Mouse (Mus musculus): ENCODE measurements around the gene Nkapl. TPM values are rescaled to one million over a fixed set of nuclear protein-coding genes. Genes with fewer than 3 reads are reported as not detected.
"Not testable (repeated sequence)": the region's sequence is repeated elsewhere in the genome, so short reads cannot be mapped to it uniquely, and the experiment has no call there.

Nkapl gene
- 0.82 and 1.3 TPM in 2 replicates for polyA plus RNA-seq (2015; fragmentation: Nextera tagmentation; extraction: Ambion mirVana)

GRCm38 (mm10) chr13:21468061-21469019, at the start of gene Nkapl:
TSS of gene Nkapl (minus strand) at chr13:21468509.
- DNase-seq (ENCODE audit: low spot score): peak; percentile 72

DNA sequence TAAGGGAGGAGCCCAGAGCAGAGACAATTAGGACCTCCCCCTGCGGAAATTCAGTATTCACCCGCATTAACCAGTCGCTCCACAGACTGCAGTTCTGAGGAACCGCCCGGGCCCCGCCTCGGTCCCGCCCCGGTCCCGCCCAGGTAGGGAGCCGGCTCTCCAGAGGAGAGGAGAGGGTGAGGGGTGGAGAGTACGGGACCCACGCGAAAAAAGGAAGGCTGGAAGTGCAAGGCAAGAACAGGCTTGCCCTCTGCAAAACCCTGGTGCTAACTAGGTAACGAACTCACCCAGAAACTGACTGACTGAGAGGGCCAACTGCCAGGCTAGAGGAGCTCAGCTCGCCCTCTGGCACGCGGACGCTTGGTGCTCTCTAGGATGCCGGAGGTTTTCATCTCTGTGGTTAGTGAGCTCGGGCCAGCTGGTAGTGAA, 37.9 kb upstream of the Nkapl start:
- DNase-seq (ENCODE audit: low spot score): peak; percentile 85

- DNase-seq (ENCODE audit: low spot score): no peak
Measured at GRCm38 (mm10) chr13:21502296-21502695, 34.0 kb upstream of the Nkapl start.

- DNase-seq (ENCODE audit: low spot score): not testable (repeated sequence)
Measured at GRCm38 (mm10) chr13:21501182-21501581, 32.9 kb upstream of the Nkapl start, which contains the start of gene Gm11273. TSS of gene Gm11273 (minus strand) at chr13:21501418.

- no peak for DNase-seq (ENCODE audit: low spot score)
Measured at GRCm38 (mm10) chr13:21495080-21495479, 26.8 kb upstream of the Nkapl start, which contains the start of gene AK157302. TSS of gene AK157302 (plus strand) at chr13:21495223.

DNA sequence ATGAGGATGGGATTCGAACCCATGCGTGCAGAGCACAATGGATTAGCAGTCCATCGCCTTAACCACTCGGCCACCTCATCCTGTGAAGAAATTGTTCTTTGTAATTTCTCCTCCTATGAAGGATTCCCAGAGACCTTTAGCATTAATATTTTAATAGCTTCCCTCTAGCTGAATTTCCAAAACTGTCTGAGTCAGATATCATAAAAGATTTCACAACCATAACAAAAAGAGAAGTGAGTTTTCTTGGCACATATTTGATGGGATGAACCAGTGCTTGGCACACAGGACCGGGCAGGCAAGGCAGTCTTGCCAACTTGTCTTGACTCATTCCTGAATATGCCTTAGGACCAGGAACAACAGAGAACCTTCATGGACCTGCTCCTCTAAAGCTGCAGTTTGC, 24.5 kb upstream of the Nkapl start:
- DNase-seq (ENCODE audit: low spot score): no peak

DNA sequence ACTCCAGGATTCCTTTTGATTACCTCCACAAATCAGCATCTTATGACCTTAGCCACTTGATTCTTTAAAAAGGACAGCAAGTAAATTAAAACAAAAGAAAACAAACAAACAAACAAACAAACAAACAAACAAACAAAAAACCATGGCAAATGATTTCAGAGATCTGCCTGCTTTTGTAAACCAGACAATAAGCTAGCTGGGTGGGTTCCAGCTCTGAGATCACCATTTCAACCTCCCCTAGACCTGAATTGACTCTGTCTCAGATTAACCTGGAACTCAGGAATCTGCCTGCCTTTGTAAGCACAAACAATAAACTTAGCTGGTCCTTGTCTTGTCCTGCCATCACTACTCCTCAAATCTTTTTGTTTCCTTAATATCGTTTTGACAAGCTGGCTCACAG, 18.6 kb upstream of the Nkapl start:
- no peak for DNase-seq (ENCODE audit: low spot score)

DNA sequence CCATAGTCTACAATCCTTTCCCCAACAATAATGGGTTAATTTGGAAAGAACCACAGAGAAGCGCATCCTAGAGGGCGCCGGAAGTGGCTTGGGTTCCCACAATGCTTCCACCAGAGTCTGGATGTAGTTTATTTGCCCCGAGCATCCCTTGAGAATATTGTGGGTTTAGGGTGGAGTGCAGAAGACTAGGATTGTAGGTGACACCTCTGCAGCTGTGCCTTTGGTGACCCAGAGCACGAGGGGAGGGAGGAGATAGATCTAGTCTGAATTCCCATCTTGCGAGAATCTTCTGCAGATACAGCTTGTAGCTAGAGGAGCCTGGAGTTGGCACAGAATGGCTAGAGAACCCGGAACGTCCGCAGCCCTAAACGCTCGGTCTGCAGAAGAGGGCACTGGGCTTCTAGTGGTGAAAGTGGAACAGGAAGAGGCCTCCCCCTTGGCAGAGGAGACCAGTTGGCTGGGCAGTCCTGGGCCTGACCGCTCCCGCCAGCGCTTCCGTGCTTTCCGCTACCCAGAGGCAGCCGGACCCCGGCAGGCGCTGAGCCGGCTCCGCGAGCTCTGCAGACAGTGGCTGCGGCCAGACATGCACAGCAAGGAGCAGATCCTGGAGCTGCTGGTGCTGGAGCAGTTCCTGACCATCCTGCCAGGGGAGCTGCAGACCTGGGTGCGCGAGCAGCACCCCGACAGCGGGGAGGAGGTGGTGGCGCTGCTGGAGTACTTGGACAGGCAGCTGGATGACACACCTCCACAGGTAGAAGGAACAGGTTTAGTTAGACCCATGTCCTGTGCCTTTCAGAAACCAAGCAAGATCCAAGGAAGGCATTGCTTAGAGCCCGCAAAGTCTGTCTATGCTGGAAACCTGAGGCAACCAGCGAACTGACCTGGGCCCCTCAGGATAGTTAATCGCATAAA, 10.7 kb upstream of the Nkapl start, which contains the start of the genes Zkscan4 and Gm10065:
Zkscan4 (plus strand) TSS at position 149 of the 912 bp plus-strand sequence.
Gm10065 (minus strand) TSS at position 683 of the 912 bp plus-strand sequence.
- peak; percentile 17 for DNase-seq (ENCODE audit: low spot score)

DNA sequence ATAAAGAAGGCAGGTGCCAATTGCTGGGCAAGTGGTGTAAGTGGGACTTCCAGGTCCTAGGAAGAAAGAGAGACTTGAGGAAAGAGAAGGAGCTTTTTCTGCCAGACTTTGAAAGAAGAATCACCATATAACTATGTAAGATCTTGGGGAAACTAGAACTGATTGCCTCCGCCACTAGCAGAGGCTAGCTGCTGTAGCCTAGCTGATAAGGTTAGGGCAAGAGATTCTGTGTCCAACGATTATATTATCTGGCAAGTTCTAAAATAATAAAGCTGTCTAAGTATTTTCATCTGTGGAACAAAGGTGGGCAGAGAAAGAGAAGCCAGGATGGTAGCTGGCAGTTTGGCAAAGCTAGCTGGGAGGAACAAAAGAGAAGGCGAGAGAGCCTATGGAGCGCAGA, 4.1 kb upstream of the Nkapl start:
- no peak for DNase-seq (ENCODE audit: low spot score)

GRCm38 (mm10) chr13:21469097-21469496, 788 bp upstream of the Nkapl start:
- no peak for DNase-seq (ENCODE audit: low spot score)

DNA sequence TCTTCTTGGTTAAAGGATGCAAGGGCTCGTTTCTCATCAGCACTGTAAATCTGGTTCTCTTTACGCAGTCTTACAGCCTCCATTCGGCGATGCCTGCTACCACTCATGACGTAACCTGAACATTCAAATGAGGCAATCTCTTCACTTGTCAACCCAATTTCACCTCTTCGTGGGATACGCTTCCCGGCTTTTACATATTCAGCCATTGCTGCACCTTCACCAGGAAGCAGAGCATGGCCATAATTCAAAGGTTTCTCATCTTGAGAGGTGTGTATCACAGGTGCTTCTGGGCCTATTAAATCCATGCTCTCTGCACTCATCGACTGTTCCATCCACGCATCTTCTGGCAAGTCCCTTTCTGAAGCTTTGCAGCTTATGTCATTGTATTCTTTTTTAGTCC, 973 bp downstream of the Nkapl start:
- DNase-seq (ENCODE audit: low spot score): no peak

GRCm38 (mm10) chr13:21462516-21462915, 5.8 kb downstream of the Nkapl start:
- DNase-seq (ENCODE audit: low spot score): not testable (repeated sequence)

DNA sequence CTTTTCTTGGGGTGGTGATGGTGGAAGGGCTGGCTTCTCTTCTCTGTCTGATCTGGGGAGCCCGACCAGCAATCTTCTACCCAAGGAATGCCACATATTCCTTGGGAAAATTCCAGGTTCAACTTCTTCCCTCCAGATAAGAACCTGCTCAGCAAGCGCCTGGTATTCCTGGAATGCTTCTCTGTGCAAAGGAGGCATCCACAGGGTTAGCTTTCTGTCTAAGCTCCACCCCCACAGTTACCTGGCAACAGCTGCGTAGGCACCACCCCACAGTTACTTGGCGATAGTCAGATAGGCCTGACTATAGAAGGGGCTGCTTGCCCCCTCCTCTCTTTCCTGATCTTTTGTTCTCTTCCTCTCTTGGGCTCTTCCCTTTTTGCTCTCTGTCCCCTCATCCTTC, 12.0 kb downstream of the Nkapl start:
- DNase-seq (ENCODE audit: low spot score): no peak

- no peak for DNase-seq (ENCODE audit: low spot score)
Measured at GRCm38 (mm10) chr13:21454133-21454532, 14.2 kb downstream of the Nkapl start.

DNA sequence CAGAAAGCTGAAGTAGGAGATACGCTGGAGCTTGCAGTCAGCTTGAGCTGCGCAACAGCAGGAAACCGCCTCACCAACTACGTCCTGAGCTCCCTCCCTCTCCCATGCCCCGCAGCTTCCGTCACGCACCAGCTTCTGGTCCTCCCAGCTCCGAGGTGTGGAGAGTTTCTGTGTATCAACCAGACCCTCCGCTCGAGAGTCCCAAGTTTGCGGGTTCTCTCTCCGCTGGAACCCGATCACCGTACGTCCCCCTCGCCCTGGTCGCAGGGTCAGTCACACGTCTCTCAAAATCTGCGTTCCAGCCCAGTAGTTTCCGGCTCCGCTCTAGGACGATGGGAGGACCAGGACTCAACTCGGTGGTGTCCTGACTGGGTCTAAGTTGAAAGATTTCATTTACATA, 14.9 kb downstream of the Nkapl start, which contains the start of gene Zscan26:
Zscan26 (minus strand) TSS at position 282 of the 400 bp plus-strand sequence.
- peak; percentile 82 for DNase-seq (ENCODE audit: low spot score)

GRCm38 (mm10) chr13:21453042-21453441, 15.3 kb downstream of the Nkapl start:
- no peak for DNase-seq (ENCODE audit: low spot score)

- no peak for DNase-seq (ENCODE audit: low spot score)
Measured at GRCm38 (mm10) chr13:21447856-21448614, 20.3 kb downstream of the Nkapl start.

- DNase-seq (ENCODE audit: low spot score): no peak
Measured at GRCm38 (mm10) chr13:21446796-21447195, 21.5 kb downstream of the Nkapl start.

- DNase-seq (ENCODE audit: low spot score): no peak
Measured at GRCm38 (mm10) chr13:21441207-21441572, 27.1 kb downstream of the Nkapl start.

DNA sequence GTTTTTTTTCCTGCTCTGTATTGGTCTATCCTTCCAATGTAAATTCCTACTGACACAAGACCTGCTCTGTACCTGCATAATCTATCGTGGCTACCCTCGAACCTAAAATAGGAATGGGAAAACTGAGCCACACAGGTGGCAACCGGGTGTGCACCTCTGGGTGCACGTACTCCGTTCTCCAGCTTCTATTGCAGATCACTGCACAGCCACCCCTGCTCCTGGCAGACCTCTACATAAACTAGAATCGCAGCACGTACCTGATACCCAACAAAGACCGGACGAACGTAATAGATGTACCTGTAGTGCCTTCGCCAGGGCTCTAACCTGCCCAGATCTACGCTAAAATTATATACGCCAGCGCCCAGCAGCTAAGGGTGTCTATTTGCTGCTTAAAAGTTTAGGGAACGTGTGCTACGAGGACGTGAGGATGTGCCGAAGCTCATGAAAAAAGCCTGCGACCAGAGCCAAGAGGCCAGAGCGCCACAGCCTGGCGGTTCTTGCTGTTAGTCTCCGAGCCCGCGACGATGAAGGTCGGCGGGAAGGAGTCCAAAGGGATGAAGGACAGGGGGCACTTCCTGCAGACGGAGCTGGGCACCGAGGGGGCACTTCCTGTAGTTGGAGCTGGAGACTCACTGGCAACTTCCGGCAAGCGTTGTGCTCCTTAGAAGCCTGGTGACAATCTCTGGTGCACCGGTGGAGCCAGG, 27.7 kb downstream of the Nkapl start, which contains the start of gene Pgbd1:
Pgbd1 (minus strand) TSS at position 556 of the 704 bp plus-strand sequence.
- peak; percentile 77 for DNase-seq (ENCODE audit: low spot score)
